Mouse (Mus musculus): Measurements from ENCODE around the gene Muc1. TPM values are rescaled to one million over a fixed set of nuclear protein-coding genes. Genes with fewer than 3 reads are reported as not detected.

Muc1 gene
- polyA plus RNA-seq, 2 experiments, result 1.1 to 5.6 TPM

GRCm38 (mm10) chr3:89193853-89194252 lies 35.0 kb upstream of the Muc1 start:
- Histone ChIP-seq H3K27ac (replicated peaks; ENCODE audit: low read depth, low read length) (no peak overlapping the region), H3K9me3 (ENCODE audit: control insufficient read depth, low read length) (no peaks in the 10 kb centered on the region), H3K27me3 (ENCODE audit: control insufficient read depth, insufficient read depth, low read length) (no peaks in the 10 kb centered on the region), H3K4me3 (replicated peaks; ENCODE audit: low read length) (no peak overlapping the region), H3K36me3 (ENCODE audit: control insufficient read depth, insufficient read depth, low read length) (peaks cover 2% of the 10 kb centered on the region), H3K4me2 (replicated peaks; ENCODE audit: low read depth, low read length, severe bottlenecking) (no peak overlapping the region), H3K9ac (ENCODE audit: low read depth, low read length, severe bottlenecking) (no peak overlapping the region), H3K4me1 (ENCODE audit: control insufficient read depth, insufficient read depth, low read length) (peaks cover 8% of the 10 kb centered on the region)
- 91% methylated on average over 2 of the region's 2 CpGs for whole genome bisulfite sequencing
- DNase-seq (ENCODE audit: low spot score) (no peak), ATAC-seq (ENCODE audit: low FRiP score, low read depth) (no peak)
- no peak for TF ChIP-seq POLR2A (IDR thresholded peaks at IDR 0.05; ENCODE audit: borderline replicate concordance, extremely low read depth, insufficient read depth, insufficient read length)

- peak overlapping the region; percentile 67 for H3K27ac ChIP-seq (replicated peaks; ENCODE audit: low read depth, low read length)
- H3K4me2 ChIP-seq (replicated peaks; ENCODE audit: low read depth, low read length, severe bottlenecking), result peak overlapping the region; percentile 66
- no peaks in the 10 kb centered on the region for H3K27me3 ChIP-seq (ENCODE audit: control insufficient read depth, insufficient read depth, low read length)
- ATAC-seq (ENCODE audit: low FRiP score, low read depth), result peak; percentile 96
- H3K36me3 ChIP-seq (ENCODE audit: control insufficient read depth, insufficient read depth, low read length), result no peaks in the 10 kb centered on the region
- 11% methylated on average over 33 of the region's 33 CpGs for WGBS
- H3K4me3 ChIP-seq (replicated peaks; ENCODE audit: low read length), result peak overlapping the region; percentile 40
- peak; percentile 96 for DNase-seq (ENCODE audit: low spot score)
- peak; percentile 76; the same call in 1 of the 2 replicates for TF ChIP-seq POLR2A (IDR thresholded peaks at IDR 0.05; ENCODE audit: borderline replicate concordance, extremely low read depth, insufficient read depth, insufficient read length)
- H3K9me3 ChIP-seq (ENCODE audit: control insufficient read depth, low read length), result no peaks in the 10 kb centered on the region
- peak overlapping the region; percentile 60 for H3K9ac ChIP-seq (ENCODE audit: low read depth, low read length, severe bottlenecking)
- H3K4me1 ChIP-seq (ENCODE audit: control insufficient read depth, insufficient read depth, low read length), result peaks cover 8% of the 10 kb centered on the region
Observed at GRCm38 (mm10) chr3:89195979-89196877, 32.6 kb upstream of the Muc1 start.

GRCm38 (mm10) chr3:89199839-89200238 lies 29.0 kb upstream of the Muc1 start:
- DNase-seq (ENCODE audit: low spot score) (no peak), ATAC-seq (ENCODE audit: low FRiP score, low read depth) (no peak)
- H3K4me2 ChIP-seq (replicated peaks; ENCODE audit: low read depth, low read length, severe bottlenecking), result no peak overlapping the region
- H3K27me3 ChIP-seq (ENCODE audit: control insufficient read depth, insufficient read depth, low read length), result no peaks in the 10 kb centered on the region
- no peak overlapping the region for H3K27ac ChIP-seq (replicated peaks; ENCODE audit: low read depth, low read length)
- H3K4me1 ChIP-seq (ENCODE audit: control insufficient read depth, insufficient read depth, low read length), result peaks cover 12% of the 10 kb centered on the region
- no peak overlapping the region for H3K9ac ChIP-seq (ENCODE audit: low read depth, low read length, severe bottlenecking)
- no peaks in the 10 kb centered on the region for H3K9me3 ChIP-seq (ENCODE audit: control insufficient read depth, low read length)
- no peak overlapping the region for H3K4me3 ChIP-seq (replicated peaks; ENCODE audit: low read length)
- no peaks in the 10 kb centered on the region; the same call in 1 of the 2 replicates for H3K36me3 ChIP-seq (ENCODE audit: control insufficient read depth, insufficient read depth, low read length)
- TF ChIP-seq POLR2A (IDR thresholded peaks at IDR 0.05; ENCODE audit: borderline replicate concordance, extremely low read depth, insufficient read depth, insufficient read length), result no peak
- 76% methylated on average over 3 of the region's 3 CpGs for WGBS

GRCm38 (mm10) chr3:89202253-89203141 lies 26.4 kb upstream of the Muc1 start, which contains the start of gene Gba:
Gene Gba (plus strand): TSS chr3:89202928.
- TF ChIP-seq POLR2A (IDR thresholded peaks at IDR 0.05; ENCODE audit: borderline replicate concordance, extremely low read depth, insufficient read depth, insufficient read length), result no peak
- H3K4me2 ChIP-seq (replicated peaks; ENCODE audit: low read depth, low read length, severe bottlenecking), result peak within 1 kb of the TSS; percentile 52
- H3K4me3 ChIP-seq (replicated peaks; ENCODE audit: low read length), result peak within 1 kb of the TSS; percentile 46
- 27% methylated on average over 13 of the region's 13 CpGs for WGBS
- H3K27ac ChIP-seq (replicated peaks; ENCODE audit: low read depth, low read length), result no peak within 1 kb of the TSS
- ATAC-seq (ENCODE audit: low FRiP score, low read depth), result peak; percentile 92
- peak within 1 kb of the TSS; percentile 43 for H3K9ac ChIP-seq (ENCODE audit: low read depth, low read length, severe bottlenecking)
- H3K9me3 ChIP-seq (ENCODE audit: control insufficient read depth, low read length), result no peaks in the 10 kb centered on the region
- no peaks in the 10 kb centered on the region for H3K27me3 ChIP-seq (ENCODE audit: control insufficient read depth, insufficient read depth, low read length)
- H3K4me1 ChIP-seq (ENCODE audit: control insufficient read depth, insufficient read depth, low read length), result peaks cover 4% of the 10 kb centered on the region
- peak; percentile 97 for DNase-seq (ENCODE audit: low spot score)
- H3K36me3 ChIP-seq (ENCODE audit: control insufficient read depth, insufficient read depth, low read length), result peaks cover 24% of the 10 kb centered on the region

- no peaks in the 10 kb centered on the region for H3K27me3 ChIP-seq (ENCODE audit: control insufficient read depth, insufficient read depth, low read length)
- peak overlapping the region; percentile 46 for H3K4me3 ChIP-seq (replicated peaks; ENCODE audit: low read length)
- H3K9ac ChIP-seq (ENCODE audit: low read depth, low read length, severe bottlenecking), result peak overlapping the region; percentile 43
- H3K36me3 ChIP-seq (ENCODE audit: control insufficient read depth, insufficient read depth, low read length), result peaks cover 30% of the 10 kb centered on the region
- no peaks in the 10 kb centered on the region for H3K9me3 ChIP-seq (ENCODE audit: control insufficient read depth, low read length)
- no peak for TF ChIP-seq POLR2A (IDR thresholded peaks at IDR 0.05; ENCODE audit: borderline replicate concordance, extremely low read depth, insufficient read depth, insufficient read length)
- no peak for ATAC-seq (ENCODE audit: low FRiP score, low read depth)
- no peak for DNase-seq (ENCODE audit: low spot score)
- WGBS, result 36% methylated on average over 5 of the region's 5 CpGs
- peak overlapping the region; percentile 52 for H3K4me2 ChIP-seq (replicated peaks; ENCODE audit: low read depth, low read length, severe bottlenecking)
- H3K27ac ChIP-seq (replicated peaks; ENCODE audit: low read depth, low read length), result no peak overlapping the region
- H3K4me1 ChIP-seq (ENCODE audit: control insufficient read depth, insufficient read depth, low read length), result peaks cover 4% of the 10 kb centered on the region
Observed at GRCm38 (mm10) chr3:89203142-89203514, 25.7 kb upstream of the Muc1 start.
